Mouse (Mus musculus) limb, embryonic 11.5 days (tissue): ENCODE results near the gene Rorc. TPM values are rescaled to one million over a fixed set of nuclear protein-coding genes. Genes with fewer than 3 reads are reported as not detected.
A peak's percentile ranks its signal among the peaks of the same experiment; 100 is the strongest.

ENCODE experiments used
- ATAC-seq: fragments of 200-750 bp; cut with Nextera tagmentation; 2 replicates; pipeline ENCODE4 v1.8.0; 2017; ENCODE audit warnings: low read depth; ENCODE audit not compliant: insufficient number of reproducible peaks, low FRiP score, low TSS enrichment
- DNase-seq: peaks from one replicate; pipeline ENCODE4 v3.0.0-alpha.2; 2015; ENCODE audit warnings: low spot score
- H3K27ac ChIP-seq: fragments of 300-500 bp; sonication (generic); replicated peaks from 2 replicates; pipeline ENCODE4 v1.5.1; 2014; ENCODE audit warnings: low read depth, mild to moderate bottlenecking, low read length
- H3K27me3 ChIP-seq: fragments of 300-500 bp; sonication (generic); 2 replicates; pipeline ENCODE4 v1.6.1; 2014; ENCODE audit warnings: mild to moderate bottlenecking, low read length, mixed read lengths; ENCODE audit not compliant: control insufficient read depth, insufficient read depth
- H3K36me3 ChIP-seq: fragments of 300-500 bp; sonication (generic); 2 replicates; pipeline ENCODE4 v1.6.1; 2014; ENCODE audit warnings: mild to moderate bottlenecking, low read length, moderate library complexity, mixed read lengths; ENCODE audit not compliant: control insufficient read depth, insufficient read depth
- H3K4me1 ChIP-seq: fragments of 300-500 bp; sonication (generic); 2 replicates; pipeline ENCODE4 v1.6.1; 2014; ENCODE audit warnings: low read length, mixed read lengths; ENCODE audit not compliant: control insufficient read depth, insufficient read depth
- H3K4me2 ChIP-seq: fragments of 300-500 bp; sonication (generic); 2 replicates; pipeline ENCODE4 v1.6.1; 2014; ENCODE audit warnings: low read depth, mild to moderate bottlenecking, moderate library complexity; ENCODE audit not compliant: severe bottlenecking
- H3K4me3 ChIP-seq: fragments of 300-500 bp; sonication (generic); 2 replicates; pipeline ENCODE4 v1.5.1; 2014; ENCODE audit warnings: low read depth, low read length
- H3K9ac ChIP-seq: fragments of 300-500 bp; sonication (generic); 2 replicates; pipeline ENCODE4 v1.6.1; 2014; ENCODE audit warnings: mild to moderate bottlenecking, low read length
- H3K9me3 ChIP-seq: fragments of 300-500 bp; sonication (generic); 2 replicates; pipeline ENCODE4 v1.6.1; 2016; ENCODE audit warnings: low read length; ENCODE audit not compliant: control insufficient read depth
- WGBS: fragments of 180-500 bp; shearing (Covaris S2); extraction: QIAGEN DNeasy Blood & Tissue Kit; methylation state at CpG from one replicate; pipeline ENCODE4 v1.1.7; 2014; 5-methylcytosine and 5-hydroxymethylcytosine counted together
- polyA plus RNA-seq: library from polyadenylated mRNA; unstranded; fragments of >200 nt; fragmentation: Nextera tagmentation; extraction: Ambion mirVana; gene quantifications from 2 replicates; pipeline ENCODE4 v1.2.1, GENCODE M21; 2014

Gene Rorc
- polyA plus RNA-seq, 1 experiment from 2014 or later, result 0.44 TPM

- WGBS, result 66% methylated on average over 4 of the region's 4 CpGs
- ATAC-seq, result no peak
Measured at GRCm38 (mm10) chr3:94393049-94393448, 20.5 kb downstream of the Rorc start.

GRCm38 (mm10) chr3:94396336-94396735 is 23.7 kb downstream of the Rorc start:
- no peak overlapping the region for H3K27ac ChIP-seq
- no peaks in the 10 kb centered on the region for H3K36me3 ChIP-seq
- peaks cover 2% of the 10 kb centered on the region; the same call in 1 of the 2 replicates for H3K4me1 ChIP-seq
- 81% methylated on average over 1 of the region's 1 CpGs for WGBS
- ATAC-seq (no peak), DNase-seq (no peak)
- no peak overlapping the region for H3K4me3 ChIP-seq
- H3K9ac ChIP-seq, result no peak overlapping the region
- H3K27me3 ChIP-seq, result peaks cover 30% of the 10 kb centered on the region
- no peak overlapping the region for H3K4me2 ChIP-seq
- H3K9me3 ChIP-seq, result no peaks in the 10 kb centered on the region

More at GRCm38 (mm10) chr3:94393049-94393448, 20.5 kb downstream of the Rorc start:
- no peaks in the 10 kb centered on the region for H3K9me3 ChIP-seq
- H3K4me3 ChIP-seq, result no peak overlapping the region
- peaks cover 6% of the 10 kb centered on the region; the same call in 1 of the 2 replicates for H3K27me3 ChIP-seq
- H3K36me3 ChIP-seq, result no peaks in the 10 kb centered on the region
- DNase-seq, result no peak
- H3K27ac ChIP-seq, result no peak overlapping the region
- no peak overlapping the region for H3K9ac ChIP-seq
- no peak overlapping the region for H3K4me2 ChIP-seq
- no peaks in the 10 kb centered on the region for H3K4me1 ChIP-seq

DNA sequence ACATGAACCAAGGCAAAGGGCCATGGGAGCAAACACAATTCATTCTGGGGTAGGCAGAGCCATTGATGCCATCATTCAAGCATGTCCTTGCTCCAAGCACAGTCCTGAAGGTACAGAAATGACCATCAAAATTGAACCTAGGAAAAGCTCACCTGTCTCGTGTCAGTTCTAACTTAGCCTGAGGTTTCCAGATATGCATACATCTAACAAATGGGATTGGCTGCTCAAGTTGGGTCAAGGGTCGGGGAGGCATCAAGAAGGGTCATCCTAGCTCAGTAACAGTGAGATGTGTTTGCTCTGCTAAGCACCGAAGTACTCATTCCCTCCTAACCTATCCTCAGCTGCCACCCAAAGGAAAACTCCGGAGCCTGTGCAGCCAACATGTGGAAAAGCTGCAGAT is 24.3 kb downstream of the Rorc start:
- WGBS, result 75% methylated on average over 4 of the region's 4 CpGs
- Histone ChIP-seq H3K4me3 (no peak overlapping the region), H3K27ac (no peak overlapping the region), H3K4me2 (no peak overlapping the region), H3K27me3 (peaks cover 30% of the 10 kb centered on the region), H3K9me3 (no peaks in the 10 kb centered on the region), H3K36me3 (no peaks in the 10 kb centered on the region), H3K9ac (no peak overlapping the region), H3K4me1 (peaks cover 2% of the 10 kb centered on the region; the same call in 1 of the 2 replicates)
- ATAC-seq, result no peak
- no peak for DNase-seq

- WGBS, result 74% methylated on average over 6 of the region's 6 CpGs
- peak within 1 kb of the TSS; percentile 39 for H3K4me2 ChIP-seq
- ATAC-seq (no peak), DNase-seq (no peak)
- no peak within 1 kb of the TSS for H3K27ac ChIP-seq
- H3K4me1 ChIP-seq, result peaks cover 2% of the 10 kb centered on the region; the same call in 1 of the 2 replicates
- no peaks in the 10 kb centered on the region for H3K36me3 ChIP-seq
- H3K9ac ChIP-seq, result peak within 1 kb of the TSS; percentile 30; the same call in 1 of the 2 replicates
- peak within 1 kb of the TSS; percentile 15; the same call in 1 of the 2 replicates for H3K4me3 ChIP-seq
- no peaks in the 10 kb centered on the region for H3K9me3 ChIP-seq
- H3K27me3 ChIP-seq, result peaks cover 32% of the 10 kb centered on the region
Measured at GRCm38 (mm10) chr3:94398217-94398616, 25.6 kb downstream of the Rorc start, which contains the start of gene Lingo4. Gene Lingo4, plus strand, starts transcription at chr3:94398517.

DNA sequence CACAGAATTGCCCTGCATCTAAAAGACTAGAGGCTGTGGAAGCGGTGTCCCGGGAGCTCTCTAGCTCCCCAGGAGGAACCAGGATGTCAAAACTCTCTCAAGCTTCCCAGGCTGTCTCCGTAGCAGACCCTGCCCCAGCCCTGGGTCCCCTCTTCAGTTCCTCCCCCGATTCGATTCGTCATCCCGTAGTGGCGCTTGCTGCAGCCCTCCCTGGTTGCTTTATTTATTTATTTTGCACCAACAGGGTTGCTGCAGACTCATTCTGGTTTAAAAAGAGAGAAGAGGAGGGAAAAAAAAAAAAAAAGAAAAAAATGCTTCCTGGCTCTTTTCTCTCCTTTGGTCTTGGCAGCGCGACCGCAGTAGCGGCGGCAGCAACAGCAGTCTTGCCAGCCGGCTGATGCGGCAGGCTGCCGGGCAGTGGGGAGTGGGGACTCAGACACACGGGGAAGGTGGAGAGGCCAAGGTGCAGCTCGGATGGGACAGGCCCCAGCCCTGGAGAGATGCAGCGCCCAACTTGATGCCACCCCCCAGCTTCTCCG is 26.4 kb downstream of the Rorc start:
- Histone ChIP-seq H3K4me1 (peaks cover 2% of the 10 kb centered on the region; the same call in 1 of the 2 replicates), H3K9me3 (no peaks in the 10 kb centered on the region), H3K4me3 (peak overlapping the region; percentile 15; the same call in 1 of the 2 replicates), H3K27ac (no peak overlapping the region), H3K27me3 (peaks cover 32% of the 10 kb centered on the region), H3K36me3 (no peaks in the 10 kb centered on the region), H3K9ac (peak overlapping the region; percentile 30; the same call in 1 of the 2 replicates), H3K4me2 (peak overlapping the region; percentile 39)
- 4% methylated on average over 20 of the region's 20 CpGs for WGBS
- DNase-seq (peak; percentile 47), ATAC-seq (no peak)

- no peak overlapping the region for H3K9ac ChIP-seq
- no peak for DNase-seq
- H3K4me2 ChIP-seq, result no peak overlapping the region
Measured at GRCm38 (mm10) chr3:94399663-94400310, 27.2 kb downstream of the Rorc start.

GRCm38 (mm10) chr3:94402451-94402850 is 29.9 kb downstream of the Rorc start:
- Histone ChIP-seq H3K27ac (no peak overlapping the region), H3K9me3 (no peaks in the 10 kb centered on the region), H3K27me3 (peaks cover 30% of the 10 kb centered on the region), H3K4me1 (peaks cover 2% of the 10 kb centered on the region; the same call in 1 of the 2 replicates), H3K4me3 (no peak overlapping the region), H3K9ac (no peak overlapping the region), H3K4me2 (no peak overlapping the region), H3K36me3 (no peaks in the 10 kb centered on the region)
- WGBS, result 63% methylated on average over 8 of the region's 8 CpGs
- no peak for ATAC-seq
- no peak for DNase-seq

More at GRCm38 (mm10) chr3:94399663-94400310, 27.2 kb downstream of the Rorc start:
- peaks cover 2% of the 10 kb centered on the region; the same call in 1 of the 2 replicates for H3K4me1 ChIP-seq
- no peaks in the 10 kb centered on the region for H3K9me3 ChIP-seq
- H3K27me3 ChIP-seq, result peaks cover 32% of the 10 kb centered on the region
- WGBS, result 51% methylated on average over 5 of the region's 5 CpGs
- no peak overlapping the region for H3K27ac ChIP-seq
- H3K36me3 ChIP-seq, result no peaks in the 10 kb centered on the region
- no peak overlapping the region for H3K4me3 ChIP-seq
- no peak for ATAC-seq

DNA sequence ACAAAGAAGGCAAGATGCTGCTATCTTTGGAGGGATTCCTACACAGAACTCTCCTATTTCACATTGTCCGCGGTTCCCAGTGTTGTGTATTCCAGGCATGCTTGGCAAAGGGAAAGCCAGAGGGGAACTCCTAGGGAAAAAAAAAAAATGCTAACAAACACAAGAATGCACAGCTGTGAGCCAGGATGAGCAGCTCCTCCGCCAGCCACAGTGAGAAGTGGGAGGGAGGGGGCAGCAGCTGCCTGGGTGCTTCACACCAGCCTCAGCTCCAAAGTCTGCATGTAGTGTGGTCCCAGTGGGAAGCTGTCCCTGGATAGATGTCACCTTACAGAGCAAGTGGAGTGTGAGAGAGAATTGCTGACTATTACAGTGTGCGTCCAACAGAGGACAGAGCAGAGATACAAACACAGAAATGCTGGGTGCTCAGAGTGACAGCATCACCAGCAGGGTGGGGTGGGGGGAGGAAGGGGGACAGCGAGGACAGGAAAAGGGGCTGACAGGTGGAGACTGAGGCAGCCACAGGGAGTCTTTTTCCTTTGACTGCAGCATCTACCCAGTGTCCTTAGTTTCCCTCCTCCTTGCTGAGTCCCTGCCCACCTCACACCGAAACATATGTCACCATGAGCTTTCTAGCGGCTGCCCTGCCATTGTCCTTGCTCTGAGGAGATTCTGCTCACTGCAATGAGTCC is 31.9 kb downstream of the Rorc start:
- no peak for DNase-seq
- Histone ChIP-seq H3K27ac (no peak overlapping the region), H3K4me3 (no peak overlapping the region), H3K9ac (no peak overlapping the region), H3K9me3 (no peaks in the 10 kb centered on the region), H3K4me1 (no peaks in the 10 kb centered on the region), H3K27me3 (peaks cover 15% of the 10 kb centered on the region), H3K36me3 (no peaks in the 10 kb centered on the region), H3K4me2 (no peak overlapping the region)
- no peak for ATAC-seq
- WGBS, result 28% methylated on average over 7 of the region's 7 CpGs
